Mouse (Mus musculus) brain, embryonic 14.5 days (tissue): ENCODE measurements around the gene Hmga2.

ENCODE experiments used
- CTCF ChIP-seq: fragments of 200-500 bp; IDR thresholded peaks from 2 replicates; pipeline ENCODE4 v1.5.1; 2012; ENCODE audit warnings: inconsistent platforms, mild to moderate bottlenecking, moderate library complexity, borderline replicate concordance; ENCODE audit not compliant: insufficient read depth, insufficient read length; ENCODE audit errors: extremely low read depth
- POLR2A ChIP-seq: fragments of 200-500 bp; IDR thresholded peaks from 2 replicates; pipeline ENCODE4 v1.6.1; 2012; ENCODE audit warnings: mild to moderate bottlenecking, inconsistent platforms, borderline replicate concordance; ENCODE audit not compliant: poor library complexity, insufficient read depth, insufficient read length, severe bottlenecking; ENCODE audit errors: extremely low read depth

DNA sequence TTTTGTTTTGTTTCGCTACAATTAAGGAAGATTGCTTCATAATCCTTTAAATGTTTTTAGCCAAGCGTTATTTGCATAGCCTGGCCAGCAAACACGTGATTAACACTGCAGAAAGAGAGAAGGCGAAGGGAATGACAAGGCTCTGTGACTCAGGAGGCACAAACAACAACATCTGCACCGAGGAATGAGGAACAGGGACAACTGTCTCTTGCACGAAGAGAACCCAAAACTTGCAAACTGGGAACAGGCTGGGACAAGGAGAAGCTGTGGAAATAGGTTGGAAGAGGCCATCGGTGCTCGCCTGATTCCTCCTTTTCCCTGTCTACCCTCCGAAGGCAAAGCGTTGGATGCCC, 47.1 kb downstream of the Hmga2 start:
- TF ChIP-seq POLR2A (no peak), CTCF (no peak)
